Mouse (Mus musculus): ENCODE data around the gene Ncan.

DNA sequence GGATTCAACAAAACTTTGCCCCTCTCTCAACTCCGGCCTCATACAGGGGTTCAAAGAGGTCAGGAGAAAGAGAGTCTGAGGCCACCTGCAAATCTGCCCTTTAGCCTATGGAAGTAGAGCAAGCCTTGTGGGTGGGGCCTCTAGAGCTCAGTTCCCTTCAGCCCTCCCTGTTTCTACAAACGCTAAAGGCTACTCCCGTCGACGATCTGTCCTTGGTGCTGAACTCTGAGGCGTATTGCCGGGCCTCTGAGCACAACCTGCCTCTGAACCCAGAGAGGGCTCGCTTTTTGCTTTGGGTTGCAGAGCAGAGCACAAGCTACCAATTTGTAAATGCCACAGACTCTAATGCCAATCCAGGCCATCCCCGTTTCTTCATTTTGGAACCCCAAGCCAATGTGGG lies 3.1 kb downstream of the Ncan start:
- TF ChIP-seq GATA1 (IDR thresholded peaks at IDR 0.05; ENCODE audit: low read length): no peak
- TF ChIP-seq TAL1 (IDR thresholded peaks at IDR 0.05; ENCODE audit: low read length): no peak

Data from erythroblast, embryonic 14.5 days (primary cell).